Mouse (Mus musculus) small intestine, adult 2 months (tissue): ENCODE measurements at regions not wholly inside any gene's neighbourhood (a gene's known extent, or its start where the extent isn't known, plus 50 kb on each side); places are given as distances from the start of the nearest gene placed in this dataset.

Source experiments
- CTCF ChIP-seq: fragments of 200-500 bp; IDR thresholded peaks from 2 replicates; pipeline ENCODE4 v1.5.1; 2012; ENCODE audit warnings: low read depth, mild to moderate bottlenecking, control low read depth, inconsistent platforms, low read length, moderate library complexity, mixed read lengths; ENCODE audit not compliant: insufficient replicate concordance, insufficient read length; ENCODE audit errors: extremely low read depth
- POLR2A ChIP-seq: fragments of 200-500 bp; IDR thresholded peaks from 2 replicates; pipeline ENCODE4 v1.6.1; 2012; ENCODE audit warnings: low read depth, mild to moderate bottlenecking, control low read depth, inconsistent platforms, low read length, moderate library complexity

GRCm38 (mm10) chr1:107900449-107900848 is 310.6 kb downstream of the Serpinb8 start:
- TF ChIP-seq CTCF (no peak), POLR2A (no peak)
